Mouse (Mus musculus) ES-Bruce4 (cell line): ENCODE measurements around the gene Thada. TPM values are rescaled to one million over a fixed set of nuclear protein-coding genes. Genes with fewer than 3 reads are reported as not detected.

ENCODE experiments used
- H3K27ac ChIP-seq: 2 replicates; pipeline ENCODE4 v1.5.1; 2012; ENCODE audit warnings: low read length, inconsistent platforms; ENCODE audit not compliant: insufficient read depth
- H3K27me3 ChIP-seq: 2 replicates; pipeline ENCODE4 v1.6.1; 2012; ENCODE audit warnings: mild to moderate bottlenecking, low read length, inconsistent platforms; ENCODE audit not compliant: control insufficient read depth, poor library complexity, insufficient read depth, severe bottlenecking
- H3K36me3 ChIP-seq: 2 replicates; pipeline ENCODE4 v1.6.1; 2012; ENCODE audit warnings: inconsistent platforms, mild to moderate bottlenecking, low read length, moderate library complexity; ENCODE audit not compliant: control insufficient read depth, poor library complexity, insufficient read depth, severe bottlenecking
- H3K4me1 ChIP-seq: one replicate; pipeline ENCODE4 v1.8.1; 2011; ENCODE audit warnings: low read length; ENCODE audit not compliant: control insufficient read depth, insufficient read depth
- H3K4me3 ChIP-seq: 2 replicates; pipeline ENCODE4 v1.5.1; 2011; ENCODE audit warnings: low read depth, mild to moderate bottlenecking, low read length
- H3K9ac ChIP-seq: 2 replicates; pipeline ENCODE4 v1.6.1; 2012; ENCODE audit warnings: low read depth, mild to moderate bottlenecking, inconsistent platforms; ENCODE audit not compliant: poor library complexity, severe bottlenecking
- H3K9me3 ChIP-seq: replicated peaks from 2 replicates; pipeline ENCODE4 v1.6.1; 2012; ENCODE audit warnings: mild to moderate bottlenecking, low read length, inconsistent platforms; ENCODE audit not compliant: control insufficient read depth, poor library complexity, insufficient read depth, severe bottlenecking
- CTCF ChIP-seq: IDR thresholded peaks from one replicate; pipeline ENCODE4 v1.8.1; 2011; ENCODE audit warnings: low read depth, low read length
- EP300 ChIP-seq: IDR thresholded peaks from 2 replicates; pipeline ENCODE4 v1.6.1; 2011; ENCODE audit warnings: low read depth, low read length; ENCODE audit not compliant: insufficient read depth
- POLR2A ChIP-seq: IDR thresholded peaks from one replicate; pipeline ENCODE4 v1.8.1; 2011; ENCODE audit warnings: low read length; ENCODE audit not compliant: insufficient read depth
- polyA plus RNA-seq: library from polyadenylated mRNA; stranded (reverse); fragments of >200 nt; gene quantifications from 2 replicates; pipeline ENCODE4 v1.2.4, GENCODE M21; 2011; ENCODE audit warnings: low read depth; ENCODE audit not compliant: missing spikeins, insufficient read depth, insufficient read length

Thada gene
- polyA plus RNA-seq, 1 experiment, result 38.0 TPM

GRCm38 (mm10) chr17:84365006-84365716 lies 100.8 kb downstream of the Thada start:
- no peaks in the 10 kb centered on the region for H3K27me3 ChIP-seq
- H3K36me3 ChIP-seq, result no peaks in the 10 kb centered on the region
- H3K27ac ChIP-seq, result no peak overlapping the region
- no peaks in the 10 kb centered on the region for H3K9me3 ChIP-seq
- peaks cover 4% of the 10 kb centered on the region for H3K4me1 ChIP-seq
- no peak for TF ChIP-seq POLR2A
- no peak overlapping the region for H3K9ac ChIP-seq
- H3K4me3 ChIP-seq, result no peak overlapping the region

DNA sequence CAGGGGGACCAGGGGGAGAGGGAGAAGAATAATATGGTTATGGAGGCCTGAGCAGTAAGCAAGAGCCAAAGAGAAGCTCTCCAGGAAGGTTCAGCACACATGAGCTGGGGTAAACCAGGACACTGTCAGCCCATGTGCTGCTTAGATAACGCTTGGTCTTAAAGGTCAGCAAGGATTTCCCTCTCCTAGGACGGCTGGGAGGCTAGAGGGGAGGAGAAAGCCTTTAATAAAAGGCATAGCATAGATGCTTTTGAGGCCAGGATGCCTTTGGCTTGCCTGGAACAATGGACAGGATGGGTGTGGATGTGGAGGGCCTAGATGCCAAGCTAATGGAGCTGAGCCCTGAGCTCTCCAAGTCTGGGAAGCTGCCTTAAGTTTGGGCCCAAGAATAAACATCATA lies 102.6 kb downstream of the Thada start:
- TF ChIP-seq EP300 (peak; percentile 81), POLR2A (no peak), CTCF (no peak)
- Histone ChIP-seq H3K36me3 (no peaks in the 10 kb centered on the region), H3K27me3 (no peaks in the 10 kb centered on the region), H3K9ac (no peak overlapping the region), H3K9me3 (no peaks in the 10 kb centered on the region), H3K27ac (peak overlapping the region; percentile 63; the same call in 1 of the 2 replicates), H3K4me3 (no peak overlapping the region), H3K4me1 (peaks cover 2% of the 10 kb centered on the region)

DNA sequence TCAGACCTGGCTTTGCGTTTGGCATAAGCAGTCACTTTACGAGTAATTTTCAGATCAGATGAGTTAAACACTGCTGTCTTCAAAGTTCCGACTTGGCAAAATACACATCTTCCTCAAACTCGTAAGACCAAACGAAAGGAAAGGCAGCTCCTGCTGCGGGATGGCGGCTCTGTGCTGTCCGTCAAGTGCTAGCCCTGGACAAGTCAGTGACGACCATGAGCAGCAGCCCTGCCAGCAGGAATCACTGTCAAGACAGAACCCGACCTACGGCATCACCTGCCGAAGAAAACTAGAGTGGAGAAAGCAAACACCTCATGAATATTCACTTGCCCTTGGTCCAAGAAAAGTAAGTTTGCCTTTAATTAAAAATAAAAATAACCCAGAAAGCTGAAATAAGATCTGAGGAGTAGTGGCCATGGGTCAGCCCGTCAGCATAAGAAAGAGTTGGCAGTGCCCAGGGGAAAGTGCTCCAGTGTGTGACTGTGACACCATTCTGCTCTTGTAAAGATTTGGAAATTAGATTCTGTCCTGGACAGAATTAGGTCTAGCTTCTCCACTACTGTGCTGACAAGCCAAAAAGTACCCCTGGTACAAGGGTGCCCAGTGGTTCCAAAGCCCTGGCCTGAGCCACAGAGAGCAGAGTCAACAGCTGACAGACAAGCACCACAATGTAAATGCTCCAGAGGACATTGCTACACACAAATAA lies 103.3 kb downstream of the Thada start:
- peak overlapping the region; percentile 42 for H3K27ac ChIP-seq
- no peak overlapping the region for H3K4me3 ChIP-seq
- H3K9me3 ChIP-seq, result no peaks in the 10 kb centered on the region
- H3K4me1 ChIP-seq, result peaks cover 2% of the 10 kb centered on the region
- H3K27me3 ChIP-seq, result no peaks in the 10 kb centered on the region
- H3K9ac ChIP-seq, result no peak overlapping the region
- no peaks in the 10 kb centered on the region for H3K36me3 ChIP-seq
- TF ChIP-seq POLR2A (no peak), EP300 (no peak), CTCF (no peak)

DNA sequence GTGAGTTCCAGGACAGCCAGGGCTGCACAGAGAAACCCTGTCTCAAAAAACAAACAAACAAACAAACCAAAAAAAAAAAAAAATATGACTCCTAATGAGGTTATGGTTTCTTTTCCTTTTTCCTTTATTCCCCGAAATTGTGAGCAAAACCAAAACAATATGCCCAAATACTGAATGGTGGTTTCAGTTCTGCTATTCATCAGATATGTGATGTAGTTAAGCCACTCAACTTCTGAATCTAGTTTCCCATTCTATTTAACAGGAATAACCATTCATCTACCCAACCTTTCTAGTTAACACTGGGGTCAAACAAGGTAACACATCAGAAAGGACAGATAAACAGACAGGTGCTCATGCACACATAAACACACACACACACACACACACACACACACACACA lies 105.0 kb downstream of the Thada start:
- Histone ChIP-seq H3K9ac (no peak overlapping the region), H3K4me3 (no peak overlapping the region), H3K9me3 (no peaks in the 10 kb centered on the region), H3K27ac (no peak overlapping the region), H3K36me3 (no peaks in the 10 kb centered on the region), H3K4me1 (peaks cover 2% of the 10 kb centered on the region), H3K27me3 (no peaks in the 10 kb centered on the region)
- TF ChIP-seq EP300 (no peak), POLR2A (no peak), CTCF (no peak)

- Histone ChIP-seq H3K27ac (no peak overlapping the region), H3K9me3 (no peaks in the 10 kb centered on the region), H3K27me3 (no peaks in the 10 kb centered on the region), H3K4me3 (no peak overlapping the region), H3K9ac (no peak overlapping the region), H3K36me3 (no peaks in the 10 kb centered on the region), H3K4me1 (peaks cover 3% of the 10 kb centered on the region)
- no peak for TF ChIP-seq EP300
- TF ChIP-seq CTCF, result no peak
- no peak for TF ChIP-seq POLR2A
Observed at GRCm38 (mm10) chr17:84359810-84360209, 106.2 kb downstream of the Thada start.

DNA sequence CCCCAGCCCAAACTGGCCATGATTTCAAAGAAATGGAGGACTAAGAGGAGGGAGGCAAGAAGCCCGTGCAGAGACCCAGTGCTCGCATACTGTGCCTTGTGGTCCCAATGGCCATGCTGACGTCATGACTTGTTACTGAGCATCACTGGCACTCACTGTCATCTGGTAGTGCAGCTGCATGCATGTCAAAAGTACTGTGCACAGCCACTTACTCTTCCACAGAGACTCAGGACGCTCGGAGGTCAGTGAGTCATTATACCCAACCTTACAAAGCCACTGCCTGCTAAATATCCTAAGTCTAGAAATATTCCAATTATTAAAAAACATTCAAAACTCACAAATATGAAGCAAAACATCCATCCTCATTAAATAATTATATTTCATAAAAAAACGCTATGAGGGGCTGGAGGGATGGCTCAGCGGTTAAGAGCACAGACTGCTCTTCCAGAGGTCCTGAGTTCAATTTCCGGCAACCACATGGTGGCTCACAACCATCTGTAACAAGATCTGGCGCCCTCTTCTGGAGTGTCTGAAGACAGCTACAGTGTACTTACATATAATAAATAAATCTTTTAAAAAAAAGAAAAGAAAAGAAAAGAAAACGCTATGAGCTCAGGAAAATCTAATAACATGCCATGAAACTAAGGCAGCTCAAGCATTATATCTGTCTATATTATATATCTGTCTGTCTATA lies 106.9 kb downstream of the Thada start:
- Histone ChIP-seq H3K9me3 (no peaks in the 10 kb centered on the region), H3K27me3 (no peaks in the 10 kb centered on the region), H3K4me3 (no peak overlapping the region), H3K36me3 (no peaks in the 10 kb centered on the region), H3K4me1 (peaks cover 6% of the 10 kb centered on the region), H3K9ac (no peak overlapping the region), H3K27ac (no peak overlapping the region)
- no peak for TF ChIP-seq CTCF
- TF ChIP-seq EP300, result no peak
- TF ChIP-seq POLR2A, result no peak
